Mouse (Mus musculus) heart, embryonic 14.5 days (tissue): Measurements from ENCODE around the gene Ccdc187. TPM values are rescaled to one million over a fixed set of nuclear protein-coding genes. Genes with fewer than 3 reads are reported as not detected.

Experiments
- ATAC-seq: fragments of 200-750 bp; cut with Nextera tagmentation; 2 replicates; pipeline ENCODE4 v1.8.0; 2017; ENCODE audit warnings: low read depth, moderate TSS enrichment; ENCODE audit not compliant: insufficient number of reproducible peaks, insufficient read depth, low FRiP score
- H3K27ac ChIP-seq, 2 experiments: fragments of 200-500 bp in 1 of 2; fragments of 300-500 bp in 1 of 2; sonication (generic) in 1 of 2; replicated peaks in 1 of 2; 2 replicates each; pipeline ENCODE4 v1.5.1; 2012 to 2014; ENCODE audit warnings: low read depth in 2 of 2, low read length in 2 of 2, control low read depth in 1 of 2, mild to moderate bottlenecking in 1 of 2, mixed read lengths in 1 of 2; ENCODE audit not compliant: control insufficient read depth in 1 of 2, insufficient read depth in 1 of 2
- H3K27me3 ChIP-seq: fragments of 300-500 bp; sonication (generic); 2 replicates; pipeline ENCODE4 v1.6.1; 2014; ENCODE audit warnings: mild to moderate bottlenecking, low read length, control low read depth; ENCODE audit not compliant: control insufficient read depth, insufficient read depth
- H3K36me3 ChIP-seq: fragments of 300-500 bp; sonication (generic); 2 replicates; pipeline ENCODE4 v1.6.1; 2014; ENCODE audit warnings: mild to moderate bottlenecking, control low read depth, low read length, mixed read lengths; ENCODE audit not compliant: control insufficient read depth, insufficient read depth
- H3K4me1 ChIP-seq, 2 experiments: fragments of 200-500 bp in 1 of 2; fragments of 300-500 bp in 1 of 2; sonication (generic) in 1 of 2; 2 replicates each; pipeline ENCODE4 v1.6.1; 2012 to 2014; ENCODE audit warnings: low read length in 2 of 2, control low read depth in 1 of 2, mixed read lengths in 1 of 2; ENCODE audit not compliant: control insufficient read depth in 2 of 2, insufficient read depth in 2 of 2
- H3K4me2 ChIP-seq: fragments of 300-500 bp; sonication (generic); 2 replicates; pipeline ENCODE4 v1.6.1; 2014; ENCODE audit warnings: mild to moderate bottlenecking, low read length
- H3K4me3 ChIP-seq, 2 experiments: fragments of 200-500 bp in 1 of 2; fragments of 300-500 bp in 1 of 2; sonication (generic) in 1 of 2; 2 replicates each; pipeline ENCODE4 v1.5.1; 2012 to 2014; ENCODE audit warnings: low read length in 2 of 2, mild to moderate bottlenecking in 2 of 2, control low read depth in 1 of 2, low read depth in 1 of 2, moderate library complexity in 1 of 2; ENCODE audit not compliant: control insufficient read depth in 1 of 2, insufficient read depth in 1 of 2
- H3K9ac ChIP-seq: fragments of 300-500 bp; sonication (generic); 2 replicates; pipeline ENCODE4 v1.6.1; 2014; ENCODE audit warnings: mild to moderate bottlenecking, low read length
- H3K9me3 ChIP-seq: fragments of 300-500 bp; sonication (generic); 2 replicates; pipeline ENCODE4 v1.6.1; 2016; ENCODE audit warnings: low read length, control low read depth; ENCODE audit not compliant: control insufficient read depth
- WGBS: fragments of 180-500 bp; shearing (Covaris S2); extraction: QIAGEN DNeasy Blood & Tissue Kit; methylation state at CpG from one replicate; pipeline ENCODE4 v1.1.7; 2014; 5-methylcytosine and 5-hydroxymethylcytosine counted together
- polyA plus RNA-seq: library from polyadenylated mRNA; unstranded; fragments of >200 nt; fragmentation: Nextera tagmentation; extraction: Ambion mirVana; gene quantifications from 2 replicates; pipeline ENCODE4 v1.2.1, GENCODE M21; 2014

Ccdc187 gene
- polyA plus RNA-seq, 1 experiment from 2014 or later: 0.16 TPM

GRCm38 (mm10) chr2:26320245-26321185, 26.2 kb upstream of the Ccdc187 start:
- H3K9ac ChIP-seq: no peak overlapping the region
- no peak overlapping the region for H3K4me3 ChIP-seq
- H3K36me3 ChIP-seq: peaks cover 38% of the 10 kb centered on the region
- H3K9me3 ChIP-seq: no peaks in the 10 kb centered on the region
- no peak for ATAC-seq
- H3K4me1 ChIP-seq: peaks cover 36 to 63% of the 10 kb centered on the region in 2 experiments
- no peaks in the 10 kb centered on the region for H3K27me3 ChIP-seq
- no peak overlapping the region for H3K27ac ChIP-seq
- H3K4me2 ChIP-seq: no peak overlapping the region
- 83% methylated on average over 14 of the region's 14 CpGs for WGBS

GRCm38 (mm10) chr2:26319519-26320244, 25.3 kb upstream of the Ccdc187 start:
- Histone ChIP-seq H3K9ac (no peak overlapping the region; the same call in 1 of the 2 replicates), H3K9me3 (no peaks in the 10 kb centered on the region), H3K4me3 (no peak overlapping the region), H3K4me2 (no peak overlapping the region), H3K27ac (no peak overlapping the region), H3K4me1 (peaks cover 35 to 58% of the 10 kb centered on the region in 2 experiments), H3K27me3 (no peaks in the 10 kb centered on the region), H3K36me3 (peaks cover 29% of the 10 kb centered on the region)
- ATAC-seq: no peak
- WGBS: 87% methylated on average over 13 of the region's 13 CpGs

GRCm38 (mm10) chr2:26319109-26319508, 24.8 kb upstream of the Ccdc187 start:
- Histone ChIP-seq H3K4me1 (peaks cover 41 to 56% of the 10 kb centered on the region in 2 experiments), H3K4me3 (no peak overlapping the region), H3K27ac (no peak overlapping the region), H3K4me2 (no peak overlapping the region), H3K36me3 (peaks cover 24% of the 10 kb centered on the region), H3K27me3 (no peaks in the 10 kb centered on the region), H3K9ac (peak overlapping the region; percentile 27; the same call in 1 of the 2 replicates), H3K9me3 (no peaks in the 10 kb centered on the region)
- 89% methylated on average over 9 of the region's 9 CpGs for WGBS
- ATAC-seq: no peak

- 83% methylated on average over 3 of the region's 3 CpGs for WGBS
- no peak overlapping the region for H3K4me3 ChIP-seq
- peaks cover 39 to 50% of the 10 kb centered on the region in 2 experiments for H3K4me1 ChIP-seq
Observed at GRCm38 (mm10) chr2:26317991-26318672, 23.8 kb upstream of the Ccdc187 start.

GRCm38 (mm10) chr2:26317371-26317770, 23.0 kb upstream of the Ccdc187 start:
- Histone ChIP-seq H3K4me1 (peaks cover 39 to 50% of the 10 kb centered on the region in 2 experiments), H3K4me2 (peak overlapping the region; percentile 93), H3K36me3 (peaks cover 6% of the 10 kb centered on the region), H3K4me3 (no peak overlapping the region), H3K9ac (peak overlapping the region; percentile 88), H3K27me3 (no peaks in the 10 kb centered on the region), H3K27ac (peak overlapping the region in 1 of 2 experiments; percentile 89; a peak in 2 of 4 replicates), H3K9me3 (no peaks in the 10 kb centered on the region)
- ATAC-seq: no peak
- WGBS: 53% methylated on average over 3 of the region's 3 CpGs

More at GRCm38 (mm10) chr2:26317991-26318672, 23.8 kb upstream of the Ccdc187 start:
- Histone ChIP-seq H3K27ac (no peak overlapping the region), H3K36me3 (peaks cover 14% of the 10 kb centered on the region), H3K9ac (peak overlapping the region; percentile 88), H3K27me3 (no peaks in the 10 kb centered on the region), H3K9me3 (no peaks in the 10 kb centered on the region), H3K4me2 (no peak overlapping the region)
- ATAC-seq: no peak

GRCm38 (mm10) chr2:26316576-26317246, 22.4 kb upstream of the Ccdc187 start:
- Histone ChIP-seq H3K9ac (peak overlapping the region; percentile 88), H3K4me1 (peaks cover 39 to 50% of the 10 kb centered on the region in 2 experiments), H3K27ac (peak overlapping the region; percentile 89; a peak in 3 of 4 replicates), H3K4me2 (peak overlapping the region; percentile 93), H3K9me3 (no peaks in the 10 kb centered on the region), H3K27me3 (no peaks in the 10 kb centered on the region), H3K4me3 (peak overlapping the region; percentile 71 to 87), H3K36me3 (no peaks in the 10 kb centered on the region; the same call in 1 of the 2 replicates)
- no peak for ATAC-seq
- WGBS: 57% methylated on average over 9 of the region's 9 CpGs
